Mouse (Mus musculus): ENCODE results near the gene Gm5152.
"Not testable (repeated sequence)": the region's sequence is repeated elsewhere in the genome, so short reads cannot be mapped to it uniquely, and the experiment has no call there.

Gm5152 gene

DNA sequence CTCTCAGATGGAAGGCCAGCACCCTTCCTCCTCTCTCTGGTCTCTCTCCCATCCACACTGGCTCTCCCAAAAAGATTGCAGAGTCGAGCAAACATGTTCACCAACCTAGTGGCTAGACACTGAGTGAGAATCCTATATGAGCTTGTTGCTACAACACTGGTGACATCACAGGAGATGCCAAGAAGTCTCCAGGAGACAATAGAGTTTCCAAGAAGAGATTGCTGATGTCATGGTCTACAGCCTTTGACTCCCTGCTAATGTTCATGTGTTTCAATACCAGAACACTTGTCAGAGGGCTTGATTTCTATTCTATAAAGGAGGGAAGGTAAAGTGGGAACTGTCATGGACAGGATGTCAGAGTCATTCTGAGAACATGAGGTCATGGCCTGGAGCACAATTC, at the start of gene Gm5152:
Gene Gm5152, minus strand, starts transcription at position 101 of the 400 bp plus-strand sequence.
- DNase-seq (ENCODE audit: low spot score): not testable (repeated sequence)

DNA sequence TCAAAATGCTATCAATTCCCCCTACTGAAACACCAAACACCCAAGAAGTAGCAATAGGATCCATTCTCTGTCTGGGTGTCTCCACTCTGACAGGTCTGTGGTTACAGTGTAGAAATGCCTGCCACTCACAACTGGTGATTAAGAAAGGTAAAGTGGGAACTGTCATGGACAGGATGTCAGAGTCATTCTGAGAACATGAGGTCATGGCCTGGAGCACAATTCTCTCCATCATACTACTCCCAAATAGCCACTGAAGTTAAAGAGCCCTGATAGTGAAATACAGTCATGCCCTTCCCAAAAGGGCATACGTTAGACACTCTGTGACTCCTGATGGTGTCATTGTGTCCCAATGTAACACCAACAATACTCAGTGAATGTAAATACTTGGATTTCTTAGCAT, 8.4 kb upstream of the Gm5152 start:
- DNase-seq (ENCODE audit: low spot score): not testable (repeated sequence)

DNA sequence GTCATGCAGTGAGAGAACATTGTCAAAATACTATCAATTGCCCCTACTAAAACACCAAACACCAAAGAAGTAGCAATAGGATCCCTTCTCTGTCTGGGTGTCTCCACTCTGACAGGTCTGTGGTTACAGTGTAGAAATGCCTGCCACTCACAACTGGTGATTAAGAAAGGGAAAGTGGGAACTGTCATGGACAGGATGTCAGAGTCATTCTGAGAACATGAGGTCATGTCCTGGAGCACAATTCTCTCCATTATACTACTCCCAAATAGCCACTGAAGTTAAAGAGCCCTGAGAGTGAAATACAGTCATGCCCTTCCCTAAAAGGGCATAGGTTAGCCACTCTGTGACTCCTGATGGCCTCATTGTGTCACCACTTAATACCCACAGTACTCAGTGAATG, 556 bp downstream of the Gm5152 start:
- not testable (repeated sequence) for DNase-seq (ENCODE audit: low spot score)

DNA sequence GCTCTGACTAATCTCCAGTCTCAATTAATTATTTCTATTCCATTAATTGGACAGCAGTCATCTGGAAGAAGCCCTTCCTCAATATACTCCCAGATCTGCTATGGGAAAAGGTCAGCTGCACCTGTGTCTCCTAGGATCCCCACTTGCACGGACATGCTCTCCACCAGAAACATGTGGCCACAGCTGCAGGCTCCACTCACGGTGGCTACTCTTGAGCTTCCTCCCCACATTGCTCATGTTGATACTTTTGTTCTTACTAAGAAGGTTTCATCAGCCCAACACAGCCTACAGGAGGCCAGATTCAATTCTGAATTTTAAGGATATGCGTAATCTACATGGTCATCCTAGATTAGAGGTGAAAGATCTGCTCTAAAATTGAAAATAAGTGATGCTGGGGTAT, 5.9 kb downstream of the Gm5152 start:
- DNase-seq (ENCODE audit: low spot score): not testable (repeated sequence)

DNA sequence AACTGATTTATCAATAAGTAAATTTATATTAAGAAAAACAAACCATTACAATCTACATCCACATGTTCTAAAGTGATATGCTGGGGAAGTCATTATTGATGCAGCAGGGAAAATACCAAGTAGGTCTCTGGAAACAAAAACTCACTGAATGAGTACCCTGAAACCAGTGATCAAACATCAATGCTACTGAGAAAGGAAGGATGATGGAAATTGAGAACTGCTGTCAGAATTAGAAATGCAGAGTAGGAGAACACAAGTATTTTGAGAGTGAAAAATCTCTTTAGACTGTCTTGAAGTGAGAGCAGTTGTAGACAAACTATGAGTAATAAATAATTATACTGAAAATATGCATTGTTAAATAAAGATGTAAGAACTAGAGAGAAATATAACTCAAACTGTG, 26.0 kb downstream of the Gm5152 start:
- DNase-seq (ENCODE audit: low spot score): no peak

DNA sequence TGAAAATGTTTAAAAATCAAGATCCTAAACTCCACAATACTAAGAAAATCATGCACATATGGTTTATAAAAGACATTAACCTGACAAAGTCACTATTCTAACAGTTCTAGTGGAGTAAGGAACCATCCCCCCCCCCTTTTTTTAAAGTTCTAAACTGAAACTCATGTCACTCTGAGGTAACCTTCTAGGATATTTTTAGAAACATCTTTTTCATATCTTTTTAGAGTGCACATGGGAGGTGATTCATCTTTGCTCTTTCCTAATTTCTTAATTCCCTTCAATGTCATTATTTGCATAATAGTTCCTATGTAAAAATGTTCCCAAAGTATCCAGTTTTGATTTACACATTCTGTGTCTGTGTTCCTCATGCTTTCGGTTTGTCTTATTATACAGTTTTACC, 43.3 kb downstream of the Gm5152 start:
- no peak for DNase-seq (ENCODE audit: low spot score)

DNA sequence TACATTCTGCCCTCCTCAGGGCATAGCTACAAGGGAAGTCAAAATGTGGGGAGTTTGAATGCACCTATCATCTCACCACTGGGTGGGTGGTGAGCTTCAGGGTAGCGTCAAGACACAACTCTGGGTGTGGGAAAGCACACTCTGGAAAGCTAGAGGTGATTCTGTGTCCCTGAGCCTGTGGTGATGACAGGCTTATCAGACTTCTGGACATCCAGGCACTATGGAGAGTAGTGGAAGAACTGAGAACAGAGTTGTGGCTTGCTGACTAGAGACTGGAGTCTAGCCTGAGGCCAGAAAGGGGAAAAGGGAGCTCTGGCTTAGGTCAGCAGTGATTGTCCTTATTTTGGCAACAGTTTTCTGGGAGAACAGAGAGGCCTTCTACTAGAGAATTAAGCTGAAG, 49.4 kb downstream of the Gm5152 start:
- DNase-seq (ENCODE audit: low spot score): no peak
